Comparison of ENCODE assay signal across 13 mouse cellular contexts in the genomic region with DNA sequence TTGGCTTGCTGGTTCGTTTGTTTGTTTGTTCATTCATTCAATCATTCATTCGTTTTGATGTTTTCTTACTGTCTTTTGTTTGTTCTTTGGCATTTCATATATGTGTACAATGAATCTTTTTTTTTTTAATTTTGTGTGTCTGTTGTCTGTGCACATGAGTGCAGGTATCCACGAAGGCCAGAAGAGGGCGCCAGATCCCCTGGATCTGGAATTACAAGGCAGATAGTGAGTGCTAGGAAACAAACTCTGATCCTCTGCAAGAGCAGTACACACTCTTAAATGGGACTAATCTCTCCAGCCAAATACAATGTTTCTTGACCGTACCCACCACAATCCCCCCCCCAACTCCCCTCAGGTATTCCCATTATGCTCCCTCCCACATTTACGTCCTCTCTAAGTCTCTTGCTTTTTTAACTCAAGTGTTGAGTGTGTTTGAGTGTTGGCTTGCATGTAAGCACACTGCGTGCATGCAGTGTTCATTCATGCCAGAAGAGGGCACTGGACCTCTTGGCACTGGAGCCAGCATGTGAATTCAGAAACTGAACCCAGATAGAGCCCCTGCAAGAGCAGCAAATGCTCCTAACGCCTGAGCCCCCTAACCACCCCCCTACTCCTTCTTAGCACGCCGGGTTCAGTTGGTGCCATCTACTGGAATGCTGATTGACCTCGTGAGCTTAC. TPM values are rescaled to one million over a fixed set of nuclear protein-coding genes. Genes with fewer than 3 reads are reported as not detected.
DNase-seq lines count a peak whose midpoint lies in the region; ATAC-seq and TF ChIP-seq lines count a peak whose summit lies in the region.
"Had no signal": no experiment of that assay in that cellular context is flagged by ENCODE, and none has a peak within 500 bp of the region (broad histone marks: within the 10 kb centered on the region; RNA-seq: fewer than 3 reads in every experiment).

No protein-coding gene starts in this region.

- peak; percentile 50 for TF ChIP-seq CTCF in intestine, postnatal 0 days (IDR thresholded peaks at IDR 0.05; ENCODE audit: low read depth)
- peak; percentile 28 for TF ChIP-seq CTCF in cortical plate, adult 2 months (IDR thresholded peaks at IDR 0.05; ENCODE audit: extremely low read depth, insufficient read depth, low read length)

- H3K4me3 ChIP-seq in intestine, postnatal 0 days (ENCODE audit: low read depth, low read length): no peak overlapping the region
- H3K4me3 ChIP-seq in intestine, embryonic 16.5 days (ENCODE audit: low read length): no peak overlapping the region
- H3K4me3 ChIP-seq in cortical plate, adult 2 months (ENCODE audit: insufficient read depth, low read length): no peak overlapping the region
- H3K4me3 ChIP-seq in midbrain, embryonic 14.5 days (replicated peaks; ENCODE audit: low read depth, low read length): no peak overlapping the region
- H3K4me3 ChIP-seq: heart, embryonic 10.5 days; lung, embryonic 15.5 days had no signal

- H3K27ac ChIP-seq in intestine, postnatal 0 days (ENCODE audit: low read depth, low read length): no peak overlapping the region
- no peak overlapping the region for H3K27ac ChIP-seq in intestine, embryonic 16.5 days (ENCODE audit: low read length)
- no peak overlapping the region for H3K27ac ChIP-seq in cortical plate, adult 2 months (ENCODE audit: insufficient read depth, low read length)
- no peak overlapping the region for H3K27ac ChIP-seq in midbrain, embryonic 14.5 days (replicated peaks; ENCODE audit: low read depth, low read length)
- H3K27ac ChIP-seq: heart, embryonic 10.5 days; hindbrain, embryonic 14.5 days; lung, embryonic 15.5 days had no signal

- H3K4me2 ChIP-seq in intestine, postnatal 0 days (replicated peaks; ENCODE audit: low read depth): no peak overlapping the region
- no peak overlapping the region for H3K4me2 ChIP-seq in intestine, embryonic 16.5 days (ENCODE audit: low read depth, low read length)
- no peak overlapping the region for H3K4me2 ChIP-seq in midbrain, embryonic 14.5 days (ENCODE audit: low read length)
- H3K4me2 ChIP-seq: hindbrain, embryonic 14.5 days; lung, embryonic 15.5 days had no signal

- 0 out of 2 replicates have a peak, but pooled peaks cover 3% of the 10 kb centered on the region for H3K9me3 ChIP-seq in intestine, postnatal 0 days (ENCODE audit: control insufficient read depth)
- no peaks in the 10 kb centered on the region for H3K9me3 ChIP-seq in intestine, embryonic 16.5 days (ENCODE audit: control insufficient read depth, low read length)
- no peaks in the 10 kb centered on the region for H3K9me3 ChIP-seq in midbrain, embryonic 14.5 days (ENCODE audit: control insufficient read depth, low read length)
- H3K9me3 ChIP-seq: lung, embryonic 15.5 days had no signal

- DNase-seq in thymus, postnatal 4 days: peak; percentile 28
- DNase-seq in thymus, postnatal 14 days: no peak
- DNase-seq in layer of hippocampus, adult 9-11 months: no peak
- DNase-seq in midbrain, embryonic 14.5 days: no peak
- DNase-seq: adrenal gland, postnatal 25 days; cerebellum, adult 9-10 months; thymus, postnatal 25 days had no signal

- TF ChIP-seq POLR2A in cortical plate, adult 2 months (IDR thresholded peaks at IDR 0.05; ENCODE audit: extremely low read depth, insufficient read depth, low read length): no peak

- WGBS in intestine, postnatal 0 days: 74% methylated on average over 11 of the region's 11 CpGs
- WGBS in intestine, embryonic 16.5 days: 69% methylated on average over 11 of the region's 11 CpGs
- 72% methylated on average over 11 of the region's 11 CpGs for WGBS in midbrain, embryonic 14.5 days

- H3K36me3 ChIP-seq in intestine, postnatal 0 days (ENCODE audit: control insufficient read depth, insufficient read depth): no peaks in the 10 kb centered on the region
- no peaks in the 10 kb centered on the region for H3K36me3 ChIP-seq in intestine, embryonic 16.5 days (ENCODE audit: control insufficient read depth, insufficient read depth, low read length)
- H3K36me3 ChIP-seq in midbrain, embryonic 14.5 days (ENCODE audit: control insufficient read depth, insufficient read depth, low read length): no peaks in the 10 kb centered on the region
- H3K36me3 ChIP-seq: heart, embryonic 10.5 days; lung, embryonic 15.5 days had no signal

- no peak overlapping the region for H3K9ac ChIP-seq in intestine, postnatal 0 days (ENCODE audit: low read depth, low read length)
- no peak overlapping the region for H3K9ac ChIP-seq in intestine, embryonic 16.5 days (ENCODE audit: low read depth, low read length)
- H3K9ac ChIP-seq in midbrain, embryonic 14.5 days (replicated peaks; ENCODE audit: low read length): no peak overlapping the region
- H3K9ac ChIP-seq: hindbrain, embryonic 14.5 days; lung, embryonic 15.5 days had no signal

- ATAC-seq in intestine, postnatal 0 days: no peak
- ATAC-seq in intestine, embryonic 16.5 days: no peak
- no peak for ATAC-seq in midbrain, embryonic 14.5 days (ENCODE audit: low FRiP score, low TSS enrichment)

- no peaks in the 10 kb centered on the region; the same call in 1 of the 2 replicates for H3K4me1 ChIP-seq in intestine, postnatal 0 days (replicated peaks; ENCODE audit: control insufficient read depth, insufficient read depth, low read length)
- 0 out of 2 replicates have a peak, but pooled peaks cover 3% of the 10 kb centered on the region for H3K4me1 ChIP-seq in intestine, embryonic 16.5 days (ENCODE audit: control insufficient read depth, insufficient read depth, low read length)
- H3K4me1 ChIP-seq in cortical plate, adult 2 months (ENCODE audit: control insufficient read depth, insufficient read depth, low read length): 0 out of 2 replicates have a peak, but pooled peaks cover 2% of the 10 kb centered on the region
- H3K4me1 ChIP-seq in midbrain, embryonic 14.5 days (ENCODE audit: control insufficient read depth, insufficient read depth, low read length): no peaks in the 10 kb centered on the region; the same call in 1 of the 2 replicates

- 0 out of 2 replicates have a peak, but pooled peaks cover 4% of the 10 kb centered on the region for H3K27me3 ChIP-seq in intestine, postnatal 0 days (replicated peaks; ENCODE audit: control insufficient read depth, insufficient read depth, low read length)
- H3K27me3 ChIP-seq in intestine, embryonic 16.5 days (replicated peaks; ENCODE audit: control insufficient read depth, insufficient read depth, low read length): no peaks in the 10 kb centered on the region
- no peaks in the 10 kb centered on the region for H3K27me3 ChIP-seq in midbrain, embryonic 14.5 days (ENCODE audit: control insufficient read depth, insufficient read depth, low read length)
- H3K27me3 ChIP-seq: lung, embryonic 15.5 days had no signal

RNA-seq across cellular contexts. Expression of gene Dnajc11, which starts 33.6 kb away (rescaled TPM):
- polyA plus RNA-seq in intestine, postnatal 0 days (2015; fragmentation: Nextera tagmentation; extraction: Ambion mirVana): 25.7 and 29.7 TPM in 2 replicates
- 71.0 and 73.6 TPM in 2 replicates for polyA plus RNA-seq in intestine, embryonic 16.5 days (2015; fragmentation: Nextera tagmentation; extraction: Ambion mirVana)
- polyA plus RNA-seq in cortical plate, adult 2 months (2012; rRNA removed): 58.5 and 64.9 TPM in 2 replicates
- polyA plus RNA-seq in midbrain, embryonic 14.5 days (2014; fragmentation: Nextera tagmentation; extraction: Ambion mirVana): 69.2 and 75.2 TPM in 2 replicates

RNA-seq across cellular contexts. Expression of gene Camta1, which starts 38.2 kb away (rescaled TPM):
- 54.1 and 58.8 TPM in 2 replicates for polyA plus RNA-seq in intestine, postnatal 0 days (2015; fragmentation: Nextera tagmentation; extraction: Ambion mirVana)
- 51.4 and 69.1 TPM in 2 replicates for polyA plus RNA-seq in intestine, embryonic 16.5 days (2015; fragmentation: Nextera tagmentation; extraction: Ambion mirVana)
- 111 and 112 TPM in 2 replicates for polyA plus RNA-seq in cortical plate, adult 2 months (2012; rRNA removed)
- polyA plus RNA-seq in midbrain, embryonic 14.5 days (2014; fragmentation: Nextera tagmentation; extraction: Ambion mirVana): 157 and 164 TPM in 2 replicates
